Mouse (Mus musculus) ovary, postnatal 10 days (tissue): ENCODE measurements around the gene Ptcd3.
A peak's percentile ranks its signal among the peaks of the same experiment; 100 is the strongest.
"Not testable (repeated sequence)": the region's sequence is repeated elsewhere in the genome, so short reads cannot be mapped to it uniquely, and the experiment has no call there.

Experiments
- DNase-seq: peaks from one replicate; pipeline ENCODE4 v3.0.0; 2022; ENCODE audit warnings: low spot score

Ptcd3 gene

GRCm38 (mm10) chr6:71908481-71909381, at the start of gene Ptcd3, which contains the start of gene Polr1a:
Gene Ptcd3 (minus strand): TSS chr6:71908750.
Gene Polr1a (plus strand): TSS chr6:71909053.
- DNase-seq, result peak; percentile 86

- DNase-seq, result no peak
Observed at GRCm38 (mm10) chr6:71951192-71951591, 42.6 kb upstream of the Ptcd3 start.

GRCm38 (mm10) chr6:71950592-71950991, 42.0 kb upstream of the Ptcd3 start:
- DNase-seq, result no peak

GRCm38 (mm10) chr6:71949721-71950120, 41.2 kb upstream of the Ptcd3 start:
- no peak for DNase-seq

- no peak for DNase-seq
Observed at GRCm38 (mm10) chr6:71946121-71946520, 37.6 kb upstream of the Ptcd3 start.

GRCm38 (mm10) chr6:71945101-71945500, 36.6 kb upstream of the Ptcd3 start:
- no peak for DNase-seq

GRCm38 (mm10) chr6:71940912-71941311, 32.4 kb upstream of the Ptcd3 start:
- no peak for DNase-seq

- DNase-seq, result no peak
Observed at GRCm38 (mm10) chr6:71935737-71936136, 27.2 kb upstream of the Ptcd3 start.

- DNase-seq, result no peak
Observed at GRCm38 (mm10) chr6:71934081-71934556, 25.6 kb upstream of the Ptcd3 start.

- DNase-seq, result no peak
Observed at GRCm38 (mm10) chr6:71932347-71932746, 23.8 kb upstream of the Ptcd3 start.

GRCm38 (mm10) chr6:71930830-71931437, 22.4 kb upstream of the Ptcd3 start:
- DNase-seq, result no peak

- no peak for DNase-seq
Observed at GRCm38 (mm10) chr6:71930053-71930452, 21.5 kb upstream of the Ptcd3 start.

GRCm38 (mm10) chr6:71927911-71928310, 19.4 kb upstream of the Ptcd3 start:
- no peak for DNase-seq

GRCm38 (mm10) chr6:71925233-71925632, 16.7 kb upstream of the Ptcd3 start:
- DNase-seq, result not testable (repeated sequence)

- no peak for DNase-seq
Observed at GRCm38 (mm10) chr6:71920752-71921151, 12.2 kb upstream of the Ptcd3 start.

- DNase-seq, result no peak
Observed at GRCm38 (mm10) chr6:71911686-71912450, 3.3 kb upstream of the Ptcd3 start.

GRCm38 (mm10) chr6:71909840-71910239, 1.3 kb upstream of the Ptcd3 start:
- DNase-seq, result no peak

- DNase-seq, result no peak
Observed at GRCm38 (mm10) chr6:71909384-71909783, 834 bp upstream of the Ptcd3 start.

GRCm38 (mm10) chr6:71907702-71908235, 781 bp downstream of the Ptcd3 start:
- no peak for DNase-seq

GRCm38 (mm10) chr6:71893263-71893662, 15.3 kb downstream of the Ptcd3 start:
- DNase-seq, result no peak

- no peak for DNase-seq
Observed at GRCm38 (mm10) chr6:71877965-71878760, 30.4 kb downstream of the Ptcd3 start.
